Mouse (Mus musculus) kidney, postnatal 14 days (tissue): ENCODE measurements at regions not wholly inside any gene's neighbourhood (a gene's known extent, or its start where the extent isn't known, plus 50 kb on each side); places are given as distances from the start of the nearest gene placed in this dataset.

Experiments
- DNase-seq: peaks from one replicate; pipeline ENCODE4 v3.0.0; 2022; ENCODE audit warnings: mixed read lengths

DNA sequence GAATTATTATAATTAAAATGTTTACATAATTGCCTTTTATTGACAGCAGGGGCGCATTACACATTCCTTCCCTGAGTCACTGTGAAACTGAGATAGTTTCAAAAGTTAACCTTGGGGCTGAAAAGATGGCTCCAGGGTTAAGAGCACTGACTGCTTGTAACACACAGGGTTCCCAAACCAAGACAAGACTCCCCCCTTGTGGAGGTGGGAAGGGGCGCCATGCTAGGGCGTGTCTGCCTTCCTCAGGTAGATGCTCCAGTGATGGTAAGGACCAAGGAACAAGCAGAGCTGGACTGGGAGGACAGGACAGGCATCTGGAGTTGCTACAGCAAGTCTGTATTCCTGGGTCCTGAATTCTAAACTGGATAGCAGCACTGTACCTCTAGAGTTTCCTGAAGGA, 351.9 kb downstream of the Tbc1d22a start:
- no peak for DNase-seq

GRCm38 (mm10) chr15:86574311-86574710, 360.1 kb downstream of the Tbc1d22a start:
- DNase-seq = no peak

GRCm38 (mm10) chr15:86576666-86577065, 362.4 kb downstream of the Tbc1d22a start:
- peak; percentile 50 for DNase-seq

DNA sequence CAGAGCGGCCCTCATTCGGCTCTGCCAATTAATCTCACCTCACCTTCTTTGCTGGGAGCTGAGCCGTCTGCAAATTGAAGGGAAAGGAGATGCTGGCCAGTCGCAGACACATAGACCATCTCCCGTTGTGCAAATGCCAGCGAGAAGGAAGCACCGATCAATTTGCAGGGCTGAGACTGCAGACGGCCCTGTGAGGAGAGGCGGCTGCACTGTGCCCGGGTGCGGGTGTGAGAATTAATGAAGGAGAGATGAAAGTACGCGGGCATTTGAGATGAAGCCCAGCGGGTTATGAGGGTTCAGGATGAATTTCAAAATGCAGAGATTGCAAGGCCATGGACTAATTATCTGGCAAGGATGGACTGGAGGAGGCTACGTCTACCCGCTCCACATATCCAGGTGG, 364.4 kb downstream of the Tbc1d22a start:
- no peak for DNase-seq

GRCm38 (mm10) chr15:86582240-86583090, 368.2 kb downstream of the Tbc1d22a start:
- DNase-seq = no peak

DNA sequence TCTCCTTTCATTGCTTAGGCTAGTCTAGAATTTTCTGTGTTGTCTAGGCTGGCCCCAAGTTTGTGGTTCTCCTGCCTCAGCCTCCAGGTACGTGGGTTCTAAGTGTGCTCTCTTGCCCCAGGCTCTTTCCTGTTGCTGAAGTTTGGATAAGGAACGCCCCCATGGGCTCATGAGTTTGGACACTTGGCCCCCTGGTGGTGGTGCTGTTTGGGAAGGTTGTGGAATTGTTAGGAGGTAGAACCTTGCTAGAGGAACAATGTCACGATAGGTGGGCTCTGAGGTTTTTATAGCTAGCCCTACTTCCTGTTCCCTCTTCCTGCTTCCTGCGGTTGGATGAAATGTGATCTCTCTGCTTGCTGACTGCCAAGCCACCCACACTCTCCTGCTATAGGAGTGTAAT, 371.5 kb downstream of the Tbc1d22a start:
- no peak for DNase-seq

DNA sequence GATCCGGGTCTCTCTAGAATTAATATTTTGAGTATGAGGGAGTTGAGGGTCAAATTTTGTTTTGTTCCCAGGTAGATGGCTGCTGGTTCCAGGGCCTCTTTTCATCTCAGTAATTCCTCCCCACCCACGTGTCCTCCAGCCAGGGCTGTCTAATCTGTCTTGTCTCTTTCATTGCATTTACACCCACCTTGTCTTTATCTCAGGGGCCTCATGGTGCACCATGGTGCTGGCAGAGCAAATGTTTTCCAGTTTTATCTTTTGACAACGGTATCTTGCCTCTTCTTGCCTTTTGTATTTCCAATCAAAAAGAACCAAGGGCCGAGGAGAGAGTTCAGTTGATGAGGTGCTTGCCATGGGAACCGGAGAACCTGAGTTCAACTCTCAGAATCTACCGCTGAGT, 372.9 kb downstream of the Tbc1d22a start:
- no peak for DNase-seq

DNA sequence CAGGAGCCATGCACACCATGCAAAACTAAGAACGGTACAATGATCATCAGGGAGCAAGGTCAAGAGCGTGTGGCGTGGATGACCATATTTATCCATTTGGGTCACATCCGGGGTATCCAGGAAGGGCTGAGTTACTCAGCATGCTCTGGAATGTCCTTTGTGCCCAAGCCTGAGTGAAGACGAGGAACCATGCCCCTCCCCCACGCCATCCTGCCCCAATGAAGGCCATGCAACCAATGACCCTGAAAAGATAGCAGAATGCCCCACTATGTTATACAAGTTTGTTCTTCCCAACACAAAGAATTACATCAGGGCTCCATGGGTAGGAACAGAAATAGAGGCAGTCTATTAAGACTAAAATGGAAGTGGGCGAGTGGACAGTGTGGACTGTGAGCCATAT, 375.8 kb downstream of the Tbc1d22a start:
- DNase-seq = no peak

- DNase-seq = no peak
Measured at GRCm38 (mm10) chr15:86590896-86591295, 376.6 kb downstream of the Tbc1d22a start.

DNA sequence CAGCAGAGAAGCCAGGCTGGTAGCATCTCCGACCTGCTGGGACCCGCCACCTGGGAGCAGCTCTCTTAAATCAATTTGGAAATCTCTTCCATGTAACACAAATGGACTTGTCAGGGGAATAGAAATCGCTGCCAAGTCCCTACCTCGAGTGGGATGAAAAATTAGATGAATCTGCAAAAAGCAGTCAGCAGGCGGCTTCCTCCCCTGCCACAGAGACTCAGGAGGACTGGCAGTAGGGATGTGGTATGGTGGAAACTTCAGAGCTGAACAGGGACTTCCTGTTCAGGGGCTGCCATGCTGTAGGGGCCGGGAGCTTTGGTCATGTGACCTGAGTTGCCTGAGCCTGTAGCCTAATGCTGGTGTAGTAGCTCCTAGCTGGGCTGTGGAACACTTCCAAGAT, 379.1 kb downstream of the Tbc1d22a start:
- no peak for DNase-seq

- no peak for DNase-seq
Measured at GRCm38 (mm10) chr15:86606411-86606810, 392.2 kb downstream of the Tbc1d22a start.

GRCm38 (mm10) chr15:86609692-86610091, 395.4 kb downstream of the Tbc1d22a start:
- DNase-seq = no peak

GRCm38 (mm10) chr15:86631376-86631775, 417.1 kb downstream of the Tbc1d22a start:
- peak; percentile 50 for DNase-seq

GRCm38 (mm10) chr15:86645244-86645643, 431.0 kb downstream of the Tbc1d22a start:
- DNase-seq = no peak

GRCm38 (mm10) chr15:86648131-86648530, 433.9 kb downstream of the Tbc1d22a start:
- DNase-seq = no peak

- peak; percentile 5 for DNase-seq
Measured at GRCm38 (mm10) chr15:86673096-86673520, 458.8 kb downstream of the Tbc1d22a start.

DNA sequence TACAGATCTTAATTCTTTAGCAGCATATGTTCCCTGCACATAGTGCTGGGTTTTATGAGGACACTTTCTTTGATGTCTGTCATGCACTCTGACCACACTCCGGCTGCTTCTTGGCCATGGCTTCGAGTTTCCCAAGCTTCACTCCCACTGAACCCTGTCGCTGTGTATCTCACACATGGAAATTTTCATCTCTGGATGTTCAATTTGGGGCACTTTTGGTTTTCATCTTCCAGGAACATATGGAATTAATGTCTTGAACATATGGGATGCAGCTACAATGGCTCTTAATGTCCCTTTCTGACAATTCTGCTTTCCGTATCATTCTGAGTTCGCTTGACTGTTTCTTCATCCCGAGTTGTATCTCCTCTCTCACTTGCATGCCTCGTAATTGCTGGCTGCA, 462.8 kb downstream of the Tbc1d22a start:
- no peak for DNase-seq

DNA sequence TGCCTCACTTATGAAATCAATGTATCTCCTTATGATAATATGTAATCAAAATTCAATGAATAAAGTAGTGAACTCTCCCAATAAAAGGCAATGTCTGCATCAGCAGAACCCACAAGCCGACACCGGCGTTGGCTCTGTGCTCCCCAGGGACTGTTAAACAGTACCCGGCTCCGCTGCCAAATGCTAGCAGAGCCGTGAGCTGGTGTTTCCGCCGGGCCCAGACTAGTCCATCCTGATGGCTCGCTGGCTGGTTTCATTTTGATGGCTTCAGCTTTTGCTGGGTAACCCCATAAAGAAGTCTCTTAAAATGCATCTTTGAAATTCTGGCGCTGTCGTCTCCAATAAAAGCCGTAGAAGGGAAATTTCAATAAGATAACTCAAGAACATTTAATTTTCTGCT, 468.8 kb downstream of the Tbc1d22a start:
- no peak for DNase-seq

GRCm38 (mm10) chr15:86689694-86690093, 475.4 kb downstream of the Tbc1d22a start:
- DNase-seq = no peak

DNA sequence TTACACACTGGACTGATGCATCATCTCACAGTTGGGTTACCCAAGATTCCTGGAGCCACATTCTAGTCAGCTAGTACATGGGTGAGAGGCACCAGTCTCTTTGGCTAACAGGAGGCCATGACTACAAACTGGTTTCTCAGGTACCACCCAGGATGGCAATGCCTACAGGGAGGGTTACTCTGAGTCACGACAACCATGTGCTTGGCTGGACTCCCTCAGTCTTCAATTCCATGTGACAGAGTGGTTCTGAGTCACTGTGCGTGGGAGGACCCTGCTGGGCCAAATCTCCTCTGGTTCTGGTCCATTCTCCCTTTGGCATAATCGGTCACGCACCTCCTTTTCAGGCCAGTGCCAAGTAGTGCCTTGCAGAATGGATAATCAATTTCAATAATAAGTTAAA, 482.5 kb downstream of the Tbc1d22a start:
- no peak for DNase-seq

DNA sequence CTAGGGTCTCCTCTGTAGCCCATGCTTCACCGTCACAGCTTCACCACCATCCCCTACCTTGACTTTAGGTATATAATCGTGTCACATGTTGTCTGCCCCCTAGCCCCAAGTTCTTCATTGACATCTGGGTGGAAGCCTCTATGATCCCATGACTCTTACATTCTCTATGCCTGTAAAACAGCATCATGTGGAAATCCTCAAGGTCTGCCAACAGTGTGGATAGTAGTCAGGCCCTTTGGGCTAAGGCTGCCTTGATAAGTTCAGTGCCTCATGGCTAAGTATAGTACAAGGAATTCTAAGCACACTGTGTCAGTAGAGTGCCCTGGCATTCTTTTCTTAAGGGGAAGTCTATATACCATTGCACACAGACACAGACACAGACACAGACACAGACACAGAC, 496.2 kb downstream of the Tbc1d22a start:
- no peak for DNase-seq

DNA sequence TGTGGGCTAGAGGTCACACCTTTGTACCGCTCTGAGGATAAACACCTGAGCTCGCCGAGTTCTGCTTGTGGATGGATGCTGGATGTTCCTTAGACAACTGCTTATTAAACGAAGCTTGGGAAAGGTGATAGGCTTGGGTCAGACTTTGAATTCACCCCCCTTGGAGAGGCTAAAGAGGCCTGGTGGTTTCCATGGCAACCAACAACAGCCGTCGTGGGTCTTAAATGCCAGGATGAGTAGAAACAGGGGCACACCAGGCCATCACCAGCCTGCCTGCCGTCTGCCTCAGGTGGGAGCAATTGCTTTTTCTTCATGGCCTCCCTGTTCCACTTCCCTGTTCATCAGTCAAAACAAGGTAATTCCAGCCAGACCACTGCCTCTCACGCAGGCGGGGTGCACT, 504.1 kb downstream of the Tbc1d22a start:
- DNase-seq = no peak

- no peak for DNase-seq
Measured at GRCm38 (mm10) chr15:86719088-86719487, 504.8 kb downstream of the Tbc1d22a start.

- DNase-seq = no peak
Measured at GRCm38 (mm10) chr15:86721131-86721530, 506.9 kb downstream of the Tbc1d22a start.

GRCm38 (mm10) chr15:86737945-86738344, 523.7 kb downstream of the Tbc1d22a start:
- no peak for DNase-seq
